Mouse (Mus musculus) liver, embryonic 11.5 days (tissue): ENCODE data around the gene Psg21. TPM values are rescaled to one million over a fixed set of nuclear protein-coding genes. Genes with fewer than 3 reads are reported as not detected.
"Not testable (repeated sequence)": the region's sequence is repeated elsewhere in the genome, so short reads cannot be mapped to it uniquely, and the experiment has no call there.

Experiments
- ATAC-seq: fragments of 200-750 bp; cut with Nextera tagmentation; replicated peaks from 2 replicates; pipeline ENCODE4 v1.8.0; 2017; ENCODE audit warnings: moderate number of reproducible peaks, mild to moderate bottlenecking, moderate TSS enrichment, moderate library complexity; ENCODE audit not compliant: low FRiP score
- DNase-seq: peaks from one replicate; pipeline ENCODE4 v3.0.0-alpha.2; 2017; ENCODE audit warnings: low spot score
- H3K27ac ChIP-seq: fragments of 300-500 bp; sonication (generic); 2 replicates; pipeline ENCODE4 v1.5.1; 2014; ENCODE audit warnings: mild to moderate bottlenecking, low read depth, low read length, control low read depth
- H3K27me3 ChIP-seq: fragments of 300-500 bp; sonication (generic); replicated peaks from 2 replicates; pipeline ENCODE4 v1.6.1; 2014; ENCODE audit warnings: low read length, mixed read lengths; ENCODE audit not compliant: control insufficient read depth, insufficient read depth
- H3K36me3 ChIP-seq: fragments of 300-500 bp; sonication (generic); 2 replicates; pipeline ENCODE4 v1.6.1; 2014; ENCODE audit warnings: mild to moderate bottlenecking, low read length, moderate library complexity, mixed read lengths; ENCODE audit not compliant: control insufficient read depth, insufficient read depth
- H3K4me1 ChIP-seq: fragments of 300-500 bp; sonication (generic); replicated peaks from 2 replicates; pipeline ENCODE4 v1.6.1; 2014; ENCODE audit warnings: low read length, mixed read lengths; ENCODE audit not compliant: control insufficient read depth, insufficient read depth
- H3K4me2 ChIP-seq: fragments of 300-500 bp; sonication (generic); 2 replicates; pipeline ENCODE4 v1.6.1; 2014; ENCODE audit warnings: mild to moderate bottlenecking, control low read depth, moderate library complexity
- H3K4me3 ChIP-seq: fragments of 300-500 bp; sonication (generic); 2 replicates; pipeline ENCODE4 v1.5.1; 2014; ENCODE audit warnings: low read depth, low read length, control low read depth
- H3K9ac ChIP-seq: fragments of 300-500 bp; sonication (generic); 2 replicates; pipeline ENCODE4 v1.6.1; 2014; ENCODE audit warnings: low read depth, low read length, control low read depth
- H3K9me3 ChIP-seq: fragments of 300-500 bp; sonication (generic); 2 replicates; pipeline ENCODE4 v1.6.1; 2016; ENCODE audit warnings: low read length, inconsistent platforms, mixed read lengths; ENCODE audit not compliant: control insufficient read depth
- WGBS: fragments of 180-500 bp; shearing (Covaris S2); extraction: QIAGEN DNeasy Blood & Tissue Kit; methylation state at CpG from one replicate; pipeline ENCODE4 v1.1.7; 2014; 5-methylcytosine and 5-hydroxymethylcytosine counted together
- polyA plus RNA-seq: library from polyadenylated mRNA; unstranded; fragments of >200 nt; fragmentation: Nextera tagmentation; extraction: Ambion mirVana; gene quantifications from 2 replicates; pipeline ENCODE4 v1.2.1, GENCODE M21; 2014

Psg21 gene
- not detected in 2 replicates for polyA plus RNA-seq

DNA sequence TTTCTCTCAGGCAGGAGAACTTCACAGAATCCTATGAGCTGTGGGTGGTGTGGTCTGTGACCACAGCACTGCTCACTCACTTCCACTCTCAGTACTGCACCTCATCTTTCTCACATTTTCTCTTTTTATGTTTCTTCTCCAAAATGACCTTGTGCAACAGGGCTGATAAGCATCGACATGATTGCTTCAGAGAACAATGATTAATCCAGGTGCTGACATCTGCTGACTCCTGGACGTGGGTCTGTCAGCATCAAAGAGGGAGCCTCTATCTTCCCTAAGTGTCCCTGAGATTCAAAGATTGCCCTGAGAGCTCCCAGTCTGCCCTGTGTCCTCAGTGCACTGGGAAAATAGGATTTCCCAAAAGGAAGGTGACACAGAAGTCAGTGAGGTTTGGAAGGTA, at the start of gene Psg21:
TSS of gene Psg21 (minus strand) at position 101 of the 400 bp plus-strand sequence.
- H3K9ac ChIP-seq: not testable (repeated sequence)

GRCm38 (mm10) chr7:18686085-18686484, 29.6 kb upstream of the Psg21 start, which contains the start of gene Psg20:
Gene Psg20, minus strand, starts transcription at chr7:18686185.
- no peaks in the 10 kb centered on the region for H3K9me3 ChIP-seq
- no peak within 1 kb of the TSS for H3K4me3 ChIP-seq
- H3K36me3 ChIP-seq: no peaks in the 10 kb centered on the region
- 52% methylated on average over 2 of the region's 2 CpGs for WGBS
- no peaks in the 10 kb centered on the region for H3K27me3 ChIP-seq
- H3K9ac ChIP-seq: no peak within 1 kb of the TSS
- no peaks in the 10 kb centered on the region for H3K4me1 ChIP-seq
- ATAC-seq (no peak), DNase-seq (no peak)
- no peak within 1 kb of the TSS for H3K27ac ChIP-seq
- H3K4me2 ChIP-seq: no peak within 1 kb of the TSS

More for the DNA sequence above, at the start of gene Psg21:
- H3K27me3 ChIP-seq, H3K4me1 ChIP-seq, H3K27ac ChIP-seq, H3K36me3 ChIP-seq, H3K9me3 ChIP-seq, H3K4me3 ChIP-seq, ATAC-seq, H3K4me2 ChIP-seq, DNase-seq: not testable (repeated sequence)
- 0% methylated on average over 1 of the region's 2 CpGs for WGBS

GRCm38 (mm10) chr7:18685586-18685985, 29.1 kb upstream of the Psg21 start:
- Histone ChIP-seq H3K9me3 (no peaks in the 10 kb centered on the region), H3K9ac (no peak overlapping the region), H3K4me2 (no peak overlapping the region), H3K27ac (no peak overlapping the region), H3K4me3 (no peak overlapping the region), H3K27me3 (no peaks in the 10 kb centered on the region), H3K36me3 (no peaks in the 10 kb centered on the region), H3K4me1 (no peaks in the 10 kb centered on the region)
- no peak for ATAC-seq
- no peak for DNase-seq

DNA sequence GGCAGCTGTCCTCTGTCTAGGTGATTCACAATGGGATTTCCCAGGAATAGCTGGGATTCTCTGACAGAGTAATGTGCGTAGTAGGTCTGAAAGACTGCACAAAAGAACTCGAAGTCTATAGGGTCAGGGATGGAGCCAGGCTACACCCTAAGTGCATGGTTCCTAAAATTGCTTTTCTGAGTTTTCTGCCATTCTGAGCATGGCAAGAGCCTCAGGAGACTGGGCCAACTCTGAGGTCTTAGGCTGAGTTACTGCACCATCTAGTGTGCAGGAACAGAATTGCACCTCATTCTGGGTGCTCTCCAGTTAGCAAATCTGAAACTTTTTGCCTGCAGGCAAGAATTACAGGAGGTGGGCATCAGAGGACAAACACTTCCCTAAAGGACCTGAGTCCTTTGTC, 23.2 kb upstream of the Psg21 start:
- Histone ChIP-seq H3K9me3 (no peaks in the 10 kb centered on the region), H3K4me1 (no peaks in the 10 kb centered on the region), H3K4me3 (no peak overlapping the region), H3K9ac (no peak overlapping the region), H3K27me3 (no peaks in the 10 kb centered on the region), H3K27ac (no peak overlapping the region), H3K36me3 (no peaks in the 10 kb centered on the region), H3K4me2 (no peak overlapping the region)
- DNase-seq (peak; percentile 33), ATAC-seq (no peak)
- WGBS: 41% methylated on average over 2 of the region's 2 CpGs

GRCm38 (mm10) chr7:18626921-18627320, 29.6 kb downstream of the Psg21 start:
- not testable (repeated sequence) for H3K27me3 ChIP-seq

DNA sequence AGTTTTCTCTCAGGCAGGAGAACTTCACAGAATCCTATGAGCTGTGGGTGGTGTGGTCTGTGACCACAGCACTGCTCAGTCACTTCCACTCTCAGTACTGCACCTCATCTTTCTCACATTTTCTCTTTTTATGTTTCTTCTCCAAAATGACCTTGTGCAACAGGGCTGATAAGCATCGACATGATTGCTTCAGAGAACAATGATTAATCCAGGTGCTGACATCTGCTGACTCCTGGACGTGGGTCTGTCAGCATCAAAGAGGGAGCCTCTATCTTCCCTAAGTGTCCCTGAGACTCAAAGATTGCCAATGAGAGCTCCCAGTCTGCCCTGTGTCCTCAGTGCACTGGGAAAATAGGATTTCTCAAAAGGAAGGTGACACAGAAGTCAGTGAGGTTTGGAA, 40.1 kb downstream of the Psg21 start, which contains the start of gene Psg23:
TSS of gene Psg23 (minus strand) at position 101 of the 400 bp plus-strand sequence.
- H3K4me2 ChIP-seq, H3K27me3 ChIP-seq, H3K27ac ChIP-seq, ATAC-seq, H3K9me3 ChIP-seq, DNase-seq, H3K4me3 ChIP-seq, H3K4me1 ChIP-seq, H3K9ac ChIP-seq, H3K36me3 ChIP-seq: not testable (repeated sequence)
- WGBS: 36% methylated on average over 1 of the region's 2 CpGs

More at GRCm38 (mm10) chr7:18626921-18627320, 29.6 kb downstream of the Psg21 start:
- not testable (repeated sequence) for H3K4me1 ChIP-seq, H3K4me2 ChIP-seq, DNase-seq, H3K36me3 ChIP-seq, H3K27ac ChIP-seq, ATAC-seq, H3K9me3 ChIP-seq, H3K9ac ChIP-seq, H3K4me3 ChIP-seq
- 67% methylated on average over 8 of the region's 8 CpGs for WGBS

Other genes with a start within 250 kb of the Psg21 start
- not detected in 2 replicates for gene Psg28, start 224.7 kb downstream of the Psg21 start, polyA plus RNA-seq
- gene Psg26, start 172.5 kb downstream of the Psg21 start, polyA plus RNA-seq: not detected in 2 replicates
- gene Psg25, start 124.5 kb downstream of the Psg21 start, polyA plus RNA-seq: not detected in 2 replicates
- not detected in 2 replicates for gene Psg27, start 89.4 kb downstream of the Psg21 start, polyA plus RNA-seq
- gene Psg23, start 40.2 kb downstream of the Psg21 start, polyA plus RNA-seq: not detected in 2 replicates
- gene Psg20, start 29.5 kb upstream of the Psg21 start, polyA plus RNA-seq: not detected in 2 replicates
- not detected in 2 replicates for gene Psg22, start 61.4 kb upstream of the Psg21 start, polyA plus RNA-seq
- not detected in 2 replicates for gene Psg19, start 141.8 kb upstream of the Psg21 start, polyA plus RNA-seq
- 0.08 TPM in 2 replicates for gene Psg17, start 164.9 kb upstream of the Psg21 start, polyA plus RNA-seq
- 0.21 and 0.26 TPM in 2 replicates for gene Mill2, start 183.2 kb upstream of the Psg21 start, polyA plus RNA-seq
- gene Pglyrp1, start 214.6 kb upstream of the Psg21 start, polyA plus RNA-seq: 7.9 TPM in 2 replicates